Mouse (Mus musculus) adrenal gland, postnatal 25 days (tissue): ENCODE measurements around the gene Eml3. TPM values are rescaled to one million over a fixed set of nuclear protein-coding genes. Genes with fewer than 3 reads are reported as not detected.

Experiments
- DNase-seq: peaks from one replicate; pipeline ENCODE4 v3.0.0; 2021; ENCODE audit warnings: mixed read lengths
- total RNA-seq: library from RNA; stranded (reverse); gene quantifications from 2 replicates; pipeline ENCODE4 v1.2.3, GENCODE M21; 2021

Gene Eml3
- total RNA-seq, 1 experiment from 2014 or later: 67.5 TPM

DNA sequence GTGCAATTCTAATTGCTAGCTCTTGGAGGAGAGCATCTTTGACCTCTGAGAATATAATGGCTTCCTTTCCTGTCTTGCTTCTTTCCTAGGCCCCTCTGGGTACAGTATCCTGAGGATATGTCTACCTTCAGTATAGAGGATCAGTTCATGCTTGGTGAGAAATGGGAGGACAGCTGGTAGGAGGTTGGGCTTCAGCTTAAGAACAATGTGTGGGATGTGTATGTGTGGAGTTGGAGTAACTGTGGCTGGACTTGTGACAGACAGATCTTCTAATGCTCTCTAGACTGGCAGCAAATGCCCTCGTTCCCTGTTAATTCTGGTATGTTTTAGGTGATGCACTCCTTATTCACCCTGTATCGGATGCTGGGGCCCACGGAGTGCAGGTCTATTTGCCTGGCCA is 15.1 kb upstream of the Eml3 start:
- no peak for DNase-seq

DNA sequence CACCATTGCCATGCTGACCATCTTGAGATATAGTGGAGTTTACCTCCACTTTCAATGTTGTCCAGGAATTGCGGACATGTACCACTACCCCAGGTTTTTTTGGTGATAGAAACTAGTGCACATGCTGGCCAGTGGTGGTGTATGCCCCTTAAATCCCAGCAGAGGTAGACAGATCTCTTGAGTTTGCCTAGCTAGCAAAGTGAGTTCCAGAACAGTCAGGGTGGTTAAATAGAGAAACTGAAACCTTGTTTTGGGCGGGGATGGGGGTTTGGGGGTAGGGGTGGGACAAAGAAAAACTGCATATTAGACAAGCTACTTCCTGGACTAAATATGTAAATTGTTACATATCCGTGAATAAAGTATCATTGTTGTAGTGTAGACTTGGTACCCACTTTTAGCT is 10.4 kb upstream of the Eml3 start:
- no peak for DNase-seq

DNA sequence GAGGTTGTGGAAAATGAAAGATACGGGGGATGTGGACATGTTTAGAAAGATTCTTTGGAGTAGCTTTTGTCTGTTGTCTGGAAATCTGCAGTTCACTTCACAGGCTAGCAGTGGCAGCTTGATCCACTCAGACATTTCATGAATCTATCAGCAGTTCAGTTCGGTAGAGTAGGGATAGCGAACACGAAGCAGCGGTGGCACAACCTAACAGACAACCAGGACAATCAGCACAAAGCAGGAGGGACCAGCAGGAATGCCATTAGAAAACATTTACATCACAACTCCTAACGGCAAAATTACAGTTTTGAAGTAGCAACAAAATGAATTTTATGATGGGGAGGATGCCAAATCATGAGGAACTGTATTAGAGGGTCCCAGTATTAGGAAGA is 9.7 kb upstream of the Eml3 start:
- DNase-seq: no peak

DNA sequence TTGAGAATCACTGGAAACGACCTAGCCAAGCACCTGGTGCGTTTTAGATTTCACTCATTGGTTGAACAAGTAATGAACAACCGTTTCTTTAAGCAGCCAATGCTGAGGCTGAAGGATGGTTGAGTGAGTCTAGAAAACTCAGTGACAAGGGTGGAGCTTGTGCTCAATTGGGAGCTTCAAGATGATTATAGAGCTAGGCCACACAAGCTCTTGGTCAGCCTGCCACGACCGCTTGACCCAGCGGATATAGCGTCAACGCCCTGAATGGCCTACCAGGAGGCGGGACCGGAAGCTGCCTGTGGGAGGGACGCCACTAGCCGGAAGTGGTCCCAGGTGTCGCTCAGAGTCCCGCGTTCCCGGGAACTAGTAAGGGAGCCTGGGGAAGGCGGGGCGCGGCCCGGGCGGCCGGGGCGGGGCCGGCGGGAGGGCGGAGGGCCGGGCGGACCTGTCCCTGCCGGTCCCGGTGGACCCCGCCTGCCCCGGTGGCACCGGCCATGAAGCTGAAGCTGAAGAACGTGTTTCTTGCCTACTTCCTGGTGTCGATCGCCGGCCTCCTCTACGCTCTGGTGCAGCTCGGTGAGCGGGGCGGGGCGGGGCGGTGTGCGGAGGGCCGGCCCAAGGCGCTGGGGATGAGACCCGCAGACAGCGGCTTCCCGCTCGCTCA is 9.1 kb upstream of the Eml3 start, which contains the start of gene B3gat3:
B3gat3 (plus strand) TSS at position 302 of the 664 bp plus-strand sequence.
- peak; percentile 95 for DNase-seq

DNA sequence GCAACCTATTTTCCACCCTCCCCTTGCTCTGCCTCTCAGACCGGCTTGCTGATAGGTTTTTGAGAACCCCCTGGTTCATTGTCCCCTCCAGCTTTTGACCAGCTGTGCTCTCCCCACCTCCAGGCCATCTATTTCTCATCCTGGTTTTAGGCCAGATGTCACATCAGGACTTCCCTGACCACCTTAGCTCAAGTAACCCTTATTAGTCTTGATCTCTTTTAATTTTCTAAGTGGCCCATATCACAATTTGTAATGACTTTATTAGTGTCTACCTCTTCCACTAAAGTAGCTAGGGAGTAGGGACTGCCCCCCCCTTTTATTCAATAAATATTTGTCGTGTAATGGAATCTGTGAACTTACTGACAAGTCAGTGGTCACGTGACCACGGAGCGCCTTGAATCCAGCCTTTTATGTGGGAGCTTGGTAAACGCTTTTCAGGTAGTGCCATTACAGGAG is 8.5 kb upstream of the Eml3 start:
- DNase-seq: no peak

DNA sequence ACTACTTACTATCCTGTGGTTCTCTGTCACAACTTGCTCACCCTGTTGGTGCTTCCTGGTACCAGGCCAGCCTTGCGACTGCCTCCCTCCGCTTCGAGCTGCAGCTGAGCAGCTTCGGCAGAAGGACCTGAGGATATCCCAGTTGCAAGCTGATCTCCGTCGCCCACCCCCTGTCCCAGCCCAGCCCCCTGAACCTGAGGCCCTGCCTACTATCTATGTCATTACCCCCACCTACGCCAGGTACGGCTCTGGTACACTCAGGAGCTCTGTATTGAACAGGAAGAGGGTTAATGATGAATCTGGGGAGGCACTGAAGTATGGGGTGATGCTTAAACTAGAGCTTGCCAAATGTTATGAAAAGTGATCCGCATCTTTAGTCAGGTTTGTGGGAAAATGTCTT is 7.6 kb upstream of the Eml3 start:
- no peak for DNase-seq

DNA sequence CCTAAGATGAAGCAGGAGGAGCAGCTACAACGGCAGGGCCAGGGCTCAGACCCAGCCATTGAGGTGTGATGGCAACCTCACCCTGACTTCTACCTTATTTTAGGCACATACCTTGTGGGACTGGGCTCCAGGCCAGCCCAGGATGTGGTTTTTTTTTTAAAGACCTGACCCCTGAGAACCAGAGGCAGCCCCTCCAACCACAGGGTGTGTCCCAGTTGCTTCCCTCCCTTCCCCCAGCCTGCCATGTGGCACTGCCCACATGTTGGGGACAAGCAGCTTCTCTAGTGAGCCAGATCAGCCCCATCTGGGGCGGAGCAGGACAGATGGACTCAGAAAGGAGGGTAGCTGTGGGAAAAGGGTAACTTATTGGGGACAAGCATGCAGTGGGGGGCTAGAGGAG is 2.6 kb upstream of the Eml3 start:
- no peak for DNase-seq

DNA sequence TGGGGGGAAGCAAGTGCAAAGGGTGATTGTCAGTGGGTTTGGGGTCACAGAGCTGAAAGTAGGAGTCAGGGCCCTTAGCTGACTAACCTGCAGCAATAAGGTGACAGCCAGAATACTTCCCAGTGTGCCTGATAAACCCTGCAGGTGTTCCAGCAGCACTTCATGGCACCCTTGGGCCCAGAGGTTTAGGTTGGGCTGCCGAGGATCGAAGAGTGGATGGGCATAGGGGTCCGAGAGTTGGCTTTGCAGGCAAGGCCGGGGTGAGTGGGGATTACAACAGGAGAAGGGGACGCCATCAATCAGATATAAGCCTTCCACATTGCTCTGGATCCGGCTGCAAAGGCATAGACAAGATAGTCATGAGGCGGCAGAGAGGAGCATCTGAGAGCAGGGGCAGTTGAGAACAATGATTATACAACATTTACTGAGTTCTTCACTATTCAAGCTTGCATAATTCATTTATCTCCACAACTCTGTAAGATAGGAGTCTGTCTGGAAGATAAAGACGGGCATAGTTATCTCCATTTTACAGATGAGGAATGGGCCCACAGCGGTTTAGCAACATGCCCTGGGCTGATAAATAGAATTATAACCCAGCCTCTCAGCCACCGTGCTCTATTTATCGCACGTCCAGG is 1.3 kb upstream of the Eml3 start:
- DNase-seq: no peak

DNA sequence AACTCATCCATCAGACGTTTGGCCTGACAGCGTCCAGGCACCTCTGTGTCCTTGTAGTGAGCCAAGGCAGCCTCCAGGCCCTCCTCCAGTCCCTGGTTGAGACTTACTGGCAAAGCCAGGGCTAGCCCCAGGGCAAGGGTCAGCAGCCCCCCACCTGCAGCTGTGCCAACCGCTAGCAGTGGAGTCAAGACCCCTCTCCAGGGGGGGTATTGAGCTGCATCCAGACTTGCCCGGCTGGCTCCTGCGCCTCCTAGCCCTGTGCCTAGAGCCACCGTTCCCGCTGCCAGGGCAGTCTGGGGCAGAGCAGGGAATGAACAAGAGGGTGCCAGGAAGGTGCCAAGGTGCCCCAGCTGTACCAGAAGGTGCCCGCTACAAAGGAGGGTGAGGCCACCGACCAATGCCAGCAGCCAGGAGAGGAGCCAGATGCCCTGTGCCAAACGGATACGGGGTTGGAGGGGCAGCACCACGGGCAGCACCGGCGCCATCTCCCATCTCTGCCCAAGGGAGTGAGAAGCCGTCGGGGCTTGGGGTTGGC is 596 bp upstream of the Eml3 start:
- DNase-seq: no peak

DNA sequence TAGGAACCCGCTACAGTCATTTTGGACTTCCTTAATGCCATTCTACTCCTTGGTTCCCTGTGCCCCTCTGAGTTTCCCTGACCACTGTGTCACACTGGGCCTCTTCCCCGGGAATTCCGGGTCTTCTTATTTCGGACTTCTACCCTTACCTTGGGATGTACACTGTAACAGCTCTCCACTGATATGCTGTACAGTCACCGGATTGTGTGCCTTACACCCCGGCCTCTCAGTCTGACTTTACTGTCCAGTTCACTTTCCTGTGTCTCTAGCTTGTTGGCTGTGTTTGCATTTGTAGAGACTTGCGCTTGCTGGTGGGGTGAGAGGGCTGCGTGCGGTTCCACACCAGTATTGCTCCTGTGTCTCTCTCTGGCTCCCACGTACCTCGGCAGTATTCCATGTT is 765 bp downstream of the Eml3 start:
- DNase-seq: no peak

DNA sequence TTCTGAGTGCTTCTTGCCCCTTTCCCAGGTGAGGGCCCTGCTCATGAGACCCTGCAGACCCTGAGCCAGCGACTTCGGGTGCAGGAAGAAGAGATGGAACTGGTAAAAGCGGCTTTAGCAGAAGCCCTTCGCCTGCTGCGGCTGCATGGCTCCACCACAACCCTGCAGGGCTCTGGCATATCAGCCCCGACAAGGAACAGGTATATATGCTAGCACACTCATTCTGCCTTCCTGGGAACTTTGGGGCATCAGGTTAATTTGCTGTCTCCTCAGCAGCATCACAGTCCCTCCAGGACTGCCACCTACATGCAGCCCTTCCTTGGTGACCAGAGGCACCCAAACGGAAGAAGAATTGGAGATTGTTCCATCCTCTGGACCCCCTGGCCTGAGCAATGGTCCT is 1.4 kb downstream of the Eml3 start:
- DNase-seq: no peak

DNA sequence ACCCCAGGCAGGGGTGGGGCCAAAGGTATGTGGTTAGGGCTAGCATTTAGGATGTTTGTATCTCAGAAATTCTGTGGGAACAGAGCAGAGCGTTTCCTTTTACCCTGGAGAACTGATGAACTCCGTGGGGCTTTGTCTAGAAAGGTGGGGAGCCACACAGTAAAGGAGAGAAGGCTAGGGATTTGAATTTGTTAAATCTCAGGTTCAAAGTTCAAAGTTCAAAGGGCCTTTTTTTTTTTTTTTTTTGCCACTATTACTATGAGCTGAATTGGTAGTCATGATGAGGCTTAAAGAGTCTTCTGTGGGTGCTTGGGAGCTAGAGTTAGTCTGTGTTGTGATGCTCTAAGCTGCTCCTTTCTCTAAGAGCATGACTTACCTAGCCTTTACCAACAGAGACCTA is 7.4 kb downstream of the Eml3 start:
- no peak for DNase-seq

DNA sequence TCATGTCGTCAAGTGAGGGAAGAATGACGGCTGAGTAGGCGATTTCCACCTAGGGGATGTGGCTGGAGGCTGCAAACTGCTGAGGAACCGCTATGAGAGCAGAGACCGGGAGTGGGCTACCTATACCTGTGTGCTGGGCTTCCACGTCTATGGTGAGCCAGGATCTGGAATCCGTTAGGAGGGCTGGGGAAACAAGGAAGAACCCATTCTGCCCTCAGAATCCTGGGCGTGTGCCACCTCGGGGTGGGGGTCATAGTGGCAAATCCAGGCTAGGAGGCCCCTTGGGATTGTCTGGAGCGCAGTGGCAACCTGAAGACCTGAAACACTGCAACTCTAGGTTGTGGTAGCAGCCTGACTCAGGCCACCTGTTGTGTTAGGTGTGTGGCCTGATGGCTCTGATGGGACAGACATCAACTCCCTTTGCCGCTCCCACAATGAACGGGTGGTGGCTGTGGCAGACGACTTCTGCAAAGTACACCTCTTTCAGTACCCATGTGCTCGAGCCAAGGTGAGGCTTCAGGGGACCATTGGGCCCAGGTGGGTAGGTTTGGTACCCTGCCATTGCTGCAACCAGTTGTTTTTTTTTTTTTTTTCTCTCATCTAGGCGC is 11.3 kb downstream of the Eml3 start:
- no peak for DNase-seq

DNA sequence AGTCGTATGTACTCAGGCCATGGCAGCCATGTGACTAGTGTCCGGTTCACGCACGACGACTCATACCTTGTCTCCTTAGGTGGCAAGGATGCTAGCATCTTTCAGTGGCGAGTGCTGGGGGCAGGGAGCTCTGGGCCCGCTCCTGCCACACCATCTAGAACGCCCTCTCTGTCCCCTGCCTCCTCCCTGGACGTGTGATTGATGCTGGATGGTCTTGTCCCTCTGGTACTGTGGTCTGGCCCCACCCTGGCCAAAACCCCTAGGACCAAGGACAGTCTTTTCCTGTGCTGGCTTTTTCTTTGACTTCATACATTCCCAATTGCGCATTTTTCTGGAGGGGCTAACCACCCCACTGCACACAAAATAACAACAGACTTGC is 11.8 kb downstream of the Eml3 start:
- no peak for DNase-seq

DNA sequence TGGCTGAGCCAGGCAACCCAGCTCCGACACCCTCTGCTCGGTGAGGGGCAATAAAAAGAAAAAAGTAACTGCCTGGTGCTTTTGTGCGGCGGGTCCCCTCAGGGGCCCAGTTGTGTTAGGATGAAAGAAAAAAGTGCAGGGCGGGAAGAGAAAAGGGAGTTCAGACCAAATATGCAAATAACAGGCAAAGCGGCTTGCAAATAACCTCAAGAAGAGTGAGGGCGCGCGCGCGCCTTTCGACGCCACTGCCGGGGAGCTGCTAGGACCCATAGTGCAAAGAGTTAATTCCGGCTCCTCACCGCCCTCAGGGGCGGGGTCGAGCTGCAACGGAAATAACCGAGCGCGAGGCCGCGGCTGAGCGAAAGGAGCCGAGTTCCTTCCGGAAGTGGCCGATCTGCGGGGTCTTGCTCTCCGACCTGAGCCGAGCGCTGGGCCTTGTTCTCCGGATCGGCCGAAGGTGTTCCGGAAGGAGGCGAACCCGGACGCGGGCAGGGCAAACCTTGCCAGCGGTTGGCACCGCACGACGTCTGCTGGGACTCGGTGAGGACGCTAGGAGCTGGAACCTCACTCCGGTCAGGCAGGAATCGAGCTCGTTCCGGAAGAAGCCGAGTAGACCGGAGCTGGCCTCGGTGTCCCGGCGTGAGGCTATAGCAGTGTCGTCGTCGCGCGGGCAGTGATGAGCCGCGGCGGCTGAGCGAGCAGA is 12.3 kb downstream of the Eml3 start, which contains the start of gene Mta2:
Mta2 (plus strand) TSS at position 361 of the 703 bp plus-strand sequence.
- DNase-seq: peak; percentile 98

DNA sequence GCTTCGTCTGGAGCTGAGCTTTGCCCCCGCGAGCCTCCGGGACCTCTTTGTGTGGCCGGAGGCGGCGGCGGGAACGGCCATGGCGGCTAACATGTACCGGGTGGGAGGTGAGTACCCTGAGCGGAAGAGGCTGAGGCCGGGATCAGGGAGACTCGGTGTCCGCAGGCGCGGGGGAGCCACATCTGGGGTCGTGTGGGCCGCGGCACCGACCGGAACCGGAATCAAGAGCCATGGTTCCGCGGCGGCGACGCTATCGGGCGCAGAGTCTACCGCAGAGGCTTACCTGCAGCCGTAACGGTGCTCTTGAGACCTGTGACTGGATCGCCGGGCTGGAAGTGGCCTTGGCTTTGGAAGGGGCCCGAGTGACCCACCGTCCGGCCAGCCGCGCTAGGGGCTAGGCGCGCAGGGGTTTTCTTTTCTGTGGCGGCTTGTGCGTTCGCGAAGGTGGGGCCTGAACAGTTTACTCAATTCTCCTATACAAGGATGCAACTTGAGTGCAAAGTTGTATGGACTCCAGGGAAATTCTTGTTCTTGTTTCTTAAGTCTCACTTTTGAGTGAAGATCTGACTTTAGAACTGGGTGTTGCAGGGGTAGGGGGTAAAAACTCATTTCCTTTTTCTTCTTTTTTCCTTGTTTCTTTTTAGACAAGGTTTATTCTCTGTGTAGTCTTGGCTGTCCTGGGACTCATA is 13.1 kb downstream of the Eml3 start:
- peak; percentile 59 for DNase-seq

DNA sequence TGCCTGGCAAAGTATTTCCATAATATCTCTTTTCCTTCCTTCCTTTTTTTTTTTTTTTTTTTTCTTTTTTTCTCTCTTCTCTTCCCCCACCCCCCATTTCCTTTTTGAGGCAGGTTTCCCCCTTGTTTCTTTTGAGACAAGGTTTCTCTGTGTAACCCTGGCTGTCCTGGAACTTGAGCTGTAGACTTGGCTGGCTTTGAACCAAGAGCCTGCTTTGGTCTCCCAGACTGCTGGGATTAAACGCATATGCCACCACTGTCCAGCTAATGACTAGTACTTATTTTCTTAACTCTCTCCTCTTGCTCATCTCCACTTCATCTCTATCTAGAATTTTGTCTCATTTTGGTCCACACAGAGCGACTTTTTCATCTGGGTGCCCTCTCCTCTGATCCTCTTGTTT is 13.7 kb downstream of the Eml3 start:
- no peak for DNase-seq

DNA sequence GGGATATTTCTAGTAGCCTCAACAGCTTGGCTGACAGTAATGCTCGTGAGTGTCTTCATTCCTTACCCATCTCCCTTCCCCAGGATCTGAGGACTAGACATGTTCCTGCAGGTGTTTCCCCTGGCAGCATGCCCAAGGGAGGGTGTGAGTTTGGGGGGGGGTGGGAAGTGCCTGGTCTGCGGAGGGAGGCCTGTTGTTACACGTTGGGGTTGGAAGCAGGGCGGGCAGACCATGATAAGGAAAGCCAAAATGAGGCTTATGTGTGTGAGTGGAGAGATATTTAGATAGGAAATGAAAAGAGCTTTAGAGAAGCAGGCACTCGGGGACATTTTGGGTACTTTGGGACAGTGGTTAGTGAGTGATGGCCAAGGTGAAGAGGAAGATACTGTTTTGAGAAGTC is 14.7 kb downstream of the Eml3 start:
- no peak for DNase-seq

DNA sequence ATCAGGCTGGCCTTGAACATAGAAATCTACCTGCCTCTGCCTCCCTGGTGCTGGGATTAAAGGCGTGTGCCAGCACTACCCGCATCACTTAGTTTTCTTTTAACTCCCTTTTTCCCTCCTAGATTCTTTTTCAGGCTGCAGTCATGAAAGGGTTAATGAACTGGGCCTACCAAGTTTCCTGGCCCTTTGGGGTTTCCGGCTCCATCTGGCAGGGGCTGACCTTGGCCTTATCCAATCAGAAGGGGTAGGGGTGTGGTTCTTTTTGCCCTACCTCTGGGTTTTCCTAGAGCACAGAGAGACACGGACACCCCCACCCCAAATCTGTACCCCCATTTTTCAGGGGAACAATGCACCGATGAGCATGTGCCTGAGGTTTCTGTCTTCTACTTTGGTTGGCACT is 15.4 kb downstream of the Eml3 start:
- peak; percentile 76 for DNase-seq

DNA sequence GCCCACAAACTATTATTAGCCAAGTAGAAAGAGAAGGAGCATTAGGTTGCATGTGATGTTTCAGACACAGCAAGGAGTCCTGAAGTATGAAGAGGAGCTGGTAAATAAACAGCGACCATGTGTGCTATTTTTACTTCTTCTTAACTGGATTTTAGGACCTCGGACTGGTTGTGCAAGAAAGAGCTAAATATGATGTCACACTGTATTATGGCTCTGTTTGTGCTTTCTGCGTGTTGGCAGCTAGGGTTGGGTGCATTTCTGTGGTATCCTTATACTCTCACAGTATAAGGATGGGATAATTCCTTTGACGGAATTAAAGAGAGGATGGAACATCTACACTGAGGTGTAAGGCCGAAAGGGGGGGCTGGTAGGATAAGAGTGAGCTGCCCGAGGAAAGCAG is 15.9 kb downstream of the Eml3 start:
- no peak for DNase-seq

DNA sequence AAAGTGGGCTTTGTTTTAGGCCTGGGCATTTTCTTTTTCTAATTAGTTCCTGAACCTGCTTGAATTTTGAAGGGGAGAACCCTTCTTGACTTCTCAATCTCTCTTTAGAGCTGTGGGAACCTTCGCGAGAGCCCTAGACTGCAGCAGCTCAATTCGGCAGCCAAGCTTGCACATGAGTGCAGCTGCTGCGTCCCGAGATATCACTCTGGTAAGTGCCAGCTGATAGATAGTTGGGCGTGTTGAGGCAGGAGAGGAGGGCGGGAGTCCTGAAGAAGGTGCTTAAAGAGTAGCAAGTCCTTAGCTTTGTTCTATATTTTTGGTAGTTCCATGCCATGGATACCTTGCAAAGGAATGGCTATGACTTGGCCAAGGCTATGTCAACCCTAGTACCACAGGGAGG is 17.6 kb downstream of the Eml3 start:
- DNase-seq: no peak

DNA sequence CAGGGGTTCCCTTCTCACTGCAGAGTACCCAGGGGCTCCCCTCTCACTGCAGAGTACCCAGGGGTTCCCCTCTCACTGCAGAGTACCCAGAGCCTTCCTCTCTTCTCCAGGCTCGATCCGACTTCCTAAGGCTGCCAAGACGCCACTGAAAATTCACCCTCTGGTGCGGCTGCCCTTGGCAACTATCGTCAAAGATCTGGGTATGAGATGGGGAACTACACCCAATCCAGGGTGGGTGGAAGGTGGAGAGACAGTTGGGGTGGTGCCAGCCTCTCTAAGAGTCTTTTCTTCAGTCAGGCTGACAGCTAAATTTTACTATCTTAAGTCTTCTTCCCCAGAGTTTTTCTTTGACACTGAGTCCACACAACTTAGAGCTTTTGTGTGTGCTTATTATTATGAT is 20.8 kb downstream of the Eml3 start:
- no peak for DNase-seq
